Mouse (Mus musculus): ENCODE measurements around the gene Zfp110.
A peak's percentile ranks its signal among the peaks of the same experiment; 100 is the strongest.

Gene Zfp110

GRCm38 (mm10) chr7:12897655-12898410 is 63.3 kb downstream of the Zfp110 start, which contains the start of gene Zscan22:
TSS of gene Zscan22 (plus strand) at chr7:12897815.
- peak; percentile 97 to 98 for DNase-seq (ENCODE audit: low spot score in 2 of 2)

Measured in right cerebral cortex, postnatal 36 days (tissue).